Mouse (Mus musculus): ENCODE measurements around the gene Amph. TPM values are rescaled to one million over a fixed set of nuclear protein-coding genes. Genes with fewer than 3 reads are reported as not detected.

The Amph gene
- total RNA-seq (2023) = not detected

GRCm38 (mm10) chr13:18948171-18949028 is at the start of gene Amph:
Gene Amph (plus strand): TSS chr13:18948205.

Other genes starting within 250 kb of the Amph start
- 10 to 100 TPM; 76.0 to 79.6 TPM for gene Vps41, start 230.9 kb upstream of the Amph start, total RNA-seq (2023)

Data from B cell, adult 67 days (primary cell).